Mouse (Mus musculus): ENCODE results near the gene Ankrd52.

Ankrd52 gene

DNA sequence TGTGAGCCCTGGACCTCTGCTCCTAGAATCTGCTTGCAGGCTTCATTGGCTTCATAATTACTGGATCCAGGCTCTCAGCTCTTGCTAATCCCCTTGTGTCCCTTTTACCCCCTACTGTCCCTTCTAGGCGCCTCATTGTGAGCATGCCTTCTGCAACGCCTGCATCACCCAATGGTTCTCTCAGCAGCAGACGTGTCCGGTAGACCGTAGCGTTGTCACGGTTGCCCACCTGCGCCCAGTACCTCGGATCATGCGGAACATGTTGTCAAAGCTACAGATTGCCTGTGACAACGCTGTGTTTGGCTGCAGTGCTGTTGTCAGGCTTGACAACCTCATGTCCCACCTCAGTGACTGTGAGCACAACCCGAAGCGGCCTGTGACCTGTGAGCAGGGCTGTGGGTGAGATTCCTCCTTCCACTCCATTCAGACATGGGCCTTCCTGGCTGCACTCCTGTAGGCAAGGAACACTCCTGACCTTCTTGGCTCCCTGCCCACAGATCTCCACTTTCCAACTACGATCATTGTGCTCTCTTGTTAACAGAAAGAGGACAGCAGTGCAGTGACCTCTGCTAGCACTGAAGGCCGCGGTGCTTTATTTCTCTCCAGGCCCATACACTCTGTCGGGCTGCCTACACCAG, 58.4 kb downstream of the Ankrd52 start:
- in situ Hi-C loops (cut with MboI, MseI) = no loop called here

DNA sequence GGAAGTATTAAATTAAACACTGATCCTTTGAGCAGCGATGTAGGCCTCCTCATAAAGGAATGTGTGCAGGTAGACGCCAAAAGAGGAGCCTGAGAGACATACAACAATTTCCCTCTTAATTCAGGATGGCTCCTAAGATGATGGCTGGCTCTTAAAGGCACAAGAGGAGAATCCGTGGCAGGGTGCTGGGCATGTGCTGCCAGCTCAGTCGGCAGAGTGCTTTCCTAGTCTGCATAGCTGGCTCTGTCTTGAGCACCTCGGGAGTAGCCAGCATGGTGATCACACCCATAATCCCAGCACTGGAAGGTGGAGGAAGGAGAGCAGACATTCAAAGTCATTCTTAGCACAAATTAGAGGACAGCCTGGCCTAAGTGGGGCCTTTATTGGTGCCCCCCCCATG, 59.0 kb downstream of the Ankrd52 start:
- in situ Hi-C loops (cut with MboI, MseI) = no loop called here

DNA sequence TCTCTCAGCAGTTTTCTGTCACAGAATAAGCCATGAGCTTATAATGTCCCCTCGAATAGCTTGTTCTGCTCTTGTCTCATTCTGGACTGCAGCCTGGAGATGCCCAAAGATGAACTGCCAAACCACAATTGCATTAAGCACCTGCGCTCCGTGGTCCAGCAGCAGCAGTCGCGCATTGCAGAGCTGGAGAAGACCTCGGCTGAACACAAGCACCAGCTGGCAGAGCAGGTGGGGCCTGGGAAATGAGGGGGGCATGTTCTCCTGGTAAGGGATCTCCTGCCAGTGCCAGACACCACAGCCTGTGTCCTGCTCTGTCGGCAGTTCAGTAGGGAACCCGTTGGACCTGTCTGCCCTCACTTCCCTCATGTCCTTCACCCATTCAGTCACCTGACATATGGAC, 59.5 kb downstream of the Ankrd52 start:
- in situ Hi-C loops (cut with MboI, MseI) = no loop called here

DNA sequence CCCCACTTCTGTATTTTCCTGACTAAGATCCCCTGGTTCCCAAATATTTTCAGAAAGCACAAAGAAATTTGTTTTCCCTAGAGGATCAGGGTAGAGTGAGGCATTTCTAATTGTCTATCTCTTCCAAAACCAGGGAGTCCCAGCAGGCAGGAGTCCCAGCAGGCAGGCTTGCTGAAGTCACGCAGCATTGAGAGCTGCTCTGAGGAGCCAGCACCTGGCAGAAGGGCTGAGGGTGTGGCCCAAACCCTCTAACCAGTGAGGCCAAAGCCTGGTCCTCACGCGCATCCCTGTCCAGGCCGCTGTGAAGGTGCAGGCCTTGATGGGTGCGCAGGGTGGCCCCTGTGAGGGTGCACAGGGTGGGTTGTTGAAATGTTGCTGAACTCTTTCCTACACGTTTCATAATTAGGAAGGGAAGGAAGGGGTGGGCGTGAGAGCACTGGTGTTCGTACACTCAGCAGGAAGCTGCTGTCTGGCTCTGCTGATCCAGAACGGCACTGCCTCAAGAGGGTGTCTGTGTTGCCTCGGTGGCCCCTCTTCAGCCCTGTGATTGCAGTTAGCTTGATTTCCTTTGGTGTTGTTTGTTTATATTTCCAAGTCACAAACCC, 61.9 kb downstream of the Ankrd52 start:
- in situ Hi-C loops (cut with MboI, MseI) = no loop called here

DNA sequence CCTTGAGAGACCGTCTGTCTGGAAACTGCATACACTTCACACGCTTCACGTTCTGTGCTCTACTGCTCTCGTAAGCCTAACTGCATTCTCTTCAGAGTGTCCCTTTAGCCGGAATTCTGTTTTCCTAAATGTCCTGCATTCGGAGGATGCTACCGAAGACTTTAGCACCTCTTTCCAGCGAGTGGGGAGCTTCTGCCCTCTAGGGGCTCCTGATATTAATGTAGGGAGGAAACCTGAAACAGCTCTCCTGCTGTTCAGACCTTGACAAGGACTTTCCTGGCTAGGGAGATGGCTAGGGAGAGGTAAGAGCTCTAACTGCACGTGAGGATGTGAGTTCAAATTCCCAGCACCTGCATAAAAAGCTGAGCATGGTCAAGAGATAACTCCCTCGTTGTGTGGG, 63.5 kb downstream of the Ankrd52 start:
- in situ Hi-C loops (cut with MboI, MseI) = loop anchor here in 1 of 2 experiments (5.0 kb wide), 1 partner anchor 68 kb away; no protein-coding TSS in a partner anchor

DNA sequence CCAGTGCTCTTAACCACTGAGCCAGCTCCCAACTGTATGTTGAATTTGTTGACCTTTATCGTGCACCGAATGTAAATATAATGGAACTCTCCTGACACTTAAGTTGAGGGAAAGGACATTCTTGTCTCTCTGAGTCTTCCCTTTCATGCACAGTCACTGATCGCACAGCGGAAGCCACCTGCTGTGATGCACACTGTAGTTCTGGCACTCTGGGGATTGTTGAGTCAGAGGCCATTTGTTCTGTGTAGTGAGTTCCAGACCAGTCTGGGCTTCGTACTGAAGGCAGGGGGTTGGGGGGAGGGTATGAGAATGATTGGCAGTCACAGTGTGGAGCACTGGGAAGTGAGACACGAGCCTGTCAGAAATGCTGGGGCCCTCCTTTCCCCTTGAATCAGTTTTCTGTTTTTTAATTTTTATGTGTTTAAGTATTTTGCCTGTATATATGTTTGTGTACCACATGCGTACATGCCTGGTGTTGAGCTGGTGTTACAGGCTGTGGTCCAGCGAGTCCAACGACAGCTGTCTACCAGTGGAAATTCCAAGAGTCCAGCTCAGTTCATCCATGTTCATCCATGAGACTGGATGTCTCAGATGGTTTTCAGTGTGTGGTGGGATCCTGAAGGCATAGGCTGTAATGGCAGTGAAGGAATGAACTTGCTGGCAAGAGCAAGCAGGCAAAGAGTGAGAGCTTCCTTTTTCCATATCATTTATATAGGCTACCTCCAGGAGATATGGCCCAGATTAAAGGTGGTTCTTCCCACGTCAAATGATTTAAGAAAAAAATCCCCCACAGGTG, 64.6 kb downstream of the Ankrd52 start:
- in situ Hi-C loops (cut with MboI, MseI) = loop anchor here in 1 of 2 experiments (5.0 kb wide), 1 partner anchor 69 kb away; no protein-coding TSS in a partner anchor

DNA sequence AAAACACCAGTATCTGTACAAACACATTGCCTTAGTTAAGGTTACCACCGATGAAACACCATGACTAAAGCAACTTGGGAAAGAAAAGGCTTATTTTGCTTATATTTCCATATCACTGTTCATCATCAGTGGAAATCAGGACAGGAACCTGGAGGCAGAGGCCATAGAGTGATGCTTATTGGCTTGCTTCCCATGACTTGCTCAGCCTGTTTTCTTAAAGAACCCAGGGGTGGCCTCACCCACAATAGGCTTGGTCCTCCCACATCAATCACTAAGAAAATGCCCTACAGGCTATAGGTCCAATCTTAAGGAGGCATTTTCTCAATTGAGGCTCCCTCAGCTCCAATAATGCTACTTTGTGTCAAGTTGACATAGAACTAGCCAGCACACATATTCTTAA, 65.8 kb downstream of the Ankrd52 start:
- in situ Hi-C loops (cut with MboI, MseI) = loop anchor here in 1 of 2 experiments (5.0 kb wide), 1 partner anchor 70 kb away; no protein-coding TSS in a partner anchor

DNA sequence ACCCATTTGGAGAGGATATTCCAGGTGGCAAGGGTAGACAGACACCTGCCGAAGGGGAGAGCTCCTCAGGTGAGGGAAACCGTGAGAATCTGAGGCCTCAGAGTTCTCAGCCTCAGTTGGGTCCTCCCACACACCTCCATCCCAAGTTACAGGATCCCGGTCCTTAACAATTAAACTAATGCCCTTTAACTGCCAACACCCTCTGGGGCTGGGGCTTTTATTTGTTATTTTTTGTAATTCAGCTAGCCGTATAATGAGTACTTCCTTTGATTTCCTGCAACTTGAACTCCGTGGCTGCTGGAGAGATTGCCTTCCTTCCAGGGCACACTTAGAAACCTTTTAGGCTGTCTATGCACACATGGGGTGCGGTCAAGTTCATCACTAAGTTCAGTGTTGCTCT, 67.4 kb downstream of the Ankrd52 start:
- in situ Hi-C loops (cut with MboI, MseI) = loop anchor here in 1 of 2 experiments (5.0 kb wide), 1 partner anchor 72 kb away; no protein-coding TSS in a partner anchor

DNA sequence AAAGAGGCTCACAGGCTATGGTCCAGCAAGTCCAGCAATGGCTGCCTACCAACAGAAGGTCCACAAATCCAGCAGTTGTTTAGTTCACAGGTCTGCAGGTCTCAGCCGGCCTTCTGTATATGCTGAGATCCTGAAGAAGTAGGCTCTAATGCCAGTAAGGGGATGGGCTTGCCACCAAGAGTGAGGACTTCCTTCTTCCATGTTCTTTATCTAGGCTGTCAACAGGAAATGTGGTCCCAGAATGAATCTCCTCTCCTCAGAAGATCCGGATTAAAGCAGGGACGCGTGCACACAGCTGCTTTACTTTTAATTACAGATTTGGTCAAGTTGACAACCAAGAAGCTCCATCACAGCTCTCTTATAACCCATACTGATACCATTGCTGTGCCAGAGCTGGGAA, 68.5 kb downstream of the Ankrd52 start:
- in situ Hi-C loops (cut with MboI, MseI) = no loop called here

DNA sequence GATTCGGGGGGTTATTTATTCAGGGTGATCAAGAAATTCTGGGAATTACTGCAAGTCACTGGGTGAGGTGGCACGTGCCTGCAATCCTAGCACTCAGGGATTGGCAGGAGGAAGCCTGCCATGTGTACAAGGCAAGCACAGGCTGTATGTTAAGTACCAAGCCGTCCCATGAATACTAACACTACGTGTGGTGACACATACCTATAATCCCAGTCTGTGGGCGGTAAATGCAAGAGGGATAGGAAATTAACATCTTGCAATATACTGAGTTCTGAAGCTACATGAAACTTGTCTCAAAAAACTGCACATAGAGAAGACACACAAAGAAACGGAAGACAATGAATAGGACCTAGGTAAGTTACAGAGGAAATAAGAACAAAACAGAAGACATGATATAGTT, 74.1 kb downstream of the Ankrd52 start:
- in situ Hi-C loops (cut with MboI, MseI) = loop anchor here in 1 of 2 experiments (5.0 to 10.0 kb wide), 2 partner anchors 44 to 116 kb away; partner anchors contain the start of gene Cs

DNA sequence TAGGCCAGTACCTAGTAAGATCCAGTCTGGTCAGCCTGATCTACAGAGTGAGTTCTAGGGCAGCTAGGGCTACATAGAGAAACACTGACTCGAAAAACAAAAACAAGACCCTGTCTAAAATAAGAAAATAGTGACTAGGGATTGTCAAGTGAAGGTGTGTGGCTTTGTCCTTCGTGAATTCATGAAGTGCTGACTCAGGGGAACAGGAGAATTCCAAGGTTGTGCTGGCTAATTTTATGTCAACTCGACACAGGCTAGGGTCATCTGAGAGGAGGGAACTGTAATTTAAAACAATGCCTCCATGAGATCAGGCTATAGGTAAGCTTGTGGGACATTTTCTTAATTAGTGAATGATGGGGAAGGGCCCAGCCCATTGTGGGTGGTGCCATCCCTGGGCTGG, 77.6 kb downstream of the Ankrd52 start:
- in situ Hi-C loops (cut with MboI, MseI) = loop anchor here in 1 of 2 experiments (5.0 to 10.0 kb wide), 2 partner anchors 47 to 120 kb away; partner anchors contain the start of gene Cs

DNA sequence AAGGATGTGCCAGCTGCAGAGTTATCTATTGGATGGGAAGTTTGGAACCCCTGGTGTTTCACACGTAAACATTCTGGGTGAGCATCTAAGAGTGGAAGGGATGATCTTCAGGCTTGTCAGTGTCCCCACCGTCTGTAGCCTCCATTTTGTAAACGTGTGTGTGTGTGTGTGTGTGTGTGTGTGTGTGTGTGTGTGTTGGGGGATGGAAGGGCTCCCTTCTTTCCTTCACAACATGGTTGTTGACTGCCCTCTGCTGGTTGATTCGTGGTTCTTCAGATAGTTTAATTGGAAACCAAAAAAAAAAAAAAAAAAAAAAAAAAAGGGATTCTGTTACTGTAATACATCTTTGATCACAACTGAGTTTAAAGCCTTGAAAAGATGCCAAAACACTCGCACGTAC, 78.4 kb downstream of the Ankrd52 start:
- in situ Hi-C loops (cut with MboI, MseI) = loop anchor here (5.0 to 10.0 kb wide), 2 partner anchors 83 to 120 kb away; partner anchors contain the start of gene Cs (in 1 of the 2)

DNA sequence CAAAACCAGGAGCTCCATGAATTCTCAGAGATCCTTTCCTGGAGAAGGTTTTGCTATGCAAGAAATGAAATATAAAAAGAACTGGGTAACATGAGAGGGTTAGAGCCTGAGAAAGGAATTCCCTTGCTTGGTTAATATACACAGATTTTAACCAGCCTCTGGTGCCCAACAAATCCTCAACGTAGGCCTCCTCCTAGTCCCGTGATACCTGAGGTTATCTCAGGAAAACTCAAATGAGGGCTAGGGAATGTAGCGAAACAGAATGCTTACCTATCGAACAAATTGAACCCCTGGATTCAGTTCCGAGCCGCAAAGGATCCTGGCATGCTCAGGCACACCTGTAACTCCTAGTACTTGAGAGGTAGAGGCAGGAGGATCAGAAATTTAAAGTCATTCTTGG, 80.8 kb downstream of the Ankrd52 start:
- in situ Hi-C loops (cut with MboI, MseI) = loop anchor here (5.0 to 10.0 kb wide), 2 partner anchors 85 to 123 kb away; partner anchors contain the start of gene Cs (in 1 of the 2)

Measured in T-helper 17 cell (primary cell).